Mouse (Mus musculus): ENCODE data around the gene Gm10192. TPM values are rescaled to one million over a fixed set of nuclear protein-coding genes. Genes with fewer than 3 reads are reported as not detected.

Gene Gm10192
- not detected in 2 replicates for polyA plus RNA-seq (2012; ENCODE audit: low replicate concordance)

DNA sequence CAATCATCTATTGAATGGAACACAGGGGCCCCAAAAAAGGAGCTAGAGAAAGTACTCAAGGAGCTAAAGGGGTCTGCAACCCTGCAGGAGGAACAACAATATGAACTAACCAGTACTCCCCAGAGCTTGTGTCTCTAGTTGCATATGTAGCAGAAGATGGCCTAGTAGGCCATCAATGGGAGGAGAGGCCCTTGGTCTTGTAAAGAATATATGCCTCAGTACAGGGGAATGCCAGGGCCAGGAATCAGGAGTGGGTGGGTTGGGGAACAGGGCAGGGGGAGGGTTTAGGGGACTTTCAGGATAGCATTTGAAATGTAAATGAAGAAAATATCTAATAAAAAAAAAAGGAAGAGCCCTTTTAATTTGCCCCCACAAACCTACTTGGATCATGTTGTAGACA is at the start of gene Gm10192:
Gene Gm10192, minus strand, starts transcription at position 101 of the 400 bp plus-strand sequence.

Measured in hematopoietic multipotent progenitor cell, adult 10-12 weeks (in vitro differentiated cells).